Mouse (Mus musculus) embryonic facial prominence, embryonic 15.5 days (tissue): ENCODE data around the gene Olfr948. TPM values are rescaled to one million over a fixed set of nuclear protein-coding genes. Genes with fewer than 3 reads are reported as not detected.

Experiments
- ATAC-seq: fragments of 200-750 bp; cut with Nextera tagmentation; 2 replicates; pipeline ENCODE4 v1.8.0; 2017; ENCODE audit warnings: low read depth, moderate TSS enrichment; ENCODE audit not compliant: insufficient number of reproducible peaks, low FRiP score, low TSS enrichment
- H3K27ac ChIP-seq: fragments of 300-500 bp; sonication (generic); replicated peaks from 2 replicates; pipeline ENCODE4 v1.5.1; 2015; ENCODE audit warnings: mild to moderate bottlenecking, inconsistent platforms
- H3K27me3 ChIP-seq: fragments of 300-500 bp; sonication (generic); 2 replicates; pipeline ENCODE4 v1.6.1; 2015; ENCODE audit warnings: inconsistent platforms
- H3K36me3 ChIP-seq: fragments of 300-500 bp; sonication (generic); 2 replicates; pipeline ENCODE4 v1.6.1; 2015; ENCODE audit warnings: mild to moderate bottlenecking, inconsistent platforms
- H3K4me1 ChIP-seq: fragments of 300-500 bp; sonication (generic); 2 replicates; pipeline ENCODE4 v1.6.1; 2015; ENCODE audit warnings: inconsistent platforms
- H3K4me2 ChIP-seq: fragments of 300-500 bp; sonication (generic); replicated peaks from 2 replicates; pipeline ENCODE4 v1.6.1; 2015; ENCODE audit warnings: mild to moderate bottlenecking, inconsistent platforms
- H3K4me3 ChIP-seq: fragments of 300-500 bp; sonication (generic); replicated peaks from 2 replicates; pipeline ENCODE4 v1.5.1; 2015; ENCODE audit warnings: mild to moderate bottlenecking, inconsistent platforms
- H3K9ac ChIP-seq: fragments of 300-500 bp; sonication (generic); 2 replicates; pipeline ENCODE4 v1.6.1; 2015; ENCODE audit warnings: inconsistent platforms
- H3K9me3 ChIP-seq: fragments of 300-500 bp; sonication (generic); replicated peaks from 2 replicates; pipeline ENCODE4 v1.6.1; 2016; ENCODE audit warnings: inconsistent platforms
- WGBS: fragments of 180-500 bp; shearing (Covaris S2); methylation state at CpG from one replicate; pipeline ENCODE4 v1.1.7; 2015; 5-methylcytosine and 5-hydroxymethylcytosine counted together
- polyA plus RNA-seq: library from polyadenylated mRNA; unstranded; fragments of >200 nt; fragmentation: Nextera tagmentation; extraction: Ambion mirVana; gene quantifications from 2 replicates; pipeline ENCODE4 v1.2.1, GENCODE M21; 2015

Olfr948 gene
- not detected in 2 replicates for polyA plus RNA-seq

DNA sequence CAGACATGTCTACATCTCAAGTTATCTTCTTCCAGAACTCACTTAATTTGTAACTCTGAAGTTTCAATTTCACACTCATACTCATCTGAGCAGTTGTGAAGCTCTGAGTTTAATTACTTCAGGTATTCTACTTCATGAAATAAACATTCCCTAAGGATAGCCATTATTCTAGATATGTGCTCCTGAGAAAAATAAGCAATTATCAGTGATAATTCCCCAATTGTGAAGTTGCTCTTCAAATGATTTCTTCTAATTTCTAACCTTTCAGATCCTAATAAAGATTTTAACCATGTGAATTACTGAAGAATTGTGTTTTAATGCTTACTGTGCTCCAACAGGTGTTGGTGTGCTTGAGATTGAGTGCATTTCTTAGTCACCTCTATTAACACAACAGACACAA, at the start of gene Olfr948:
Olfr948 (minus strand) TSS at position 101 of the 400 bp plus-strand sequence.
- Histone ChIP-seq H3K4me3 (no peak within 1 kb of the TSS), H3K9me3 (no peaks in the 10 kb centered on the region), H3K27ac (no peak within 1 kb of the TSS), H3K4me2 (no peak within 1 kb of the TSS), H3K27me3 (no peaks in the 10 kb centered on the region), H3K4me1 (no peaks in the 10 kb centered on the region), H3K9ac (no peak within 1 kb of the TSS), H3K36me3 (no peaks in the 10 kb centered on the region)
- no peak for ATAC-seq

- H3K9ac ChIP-seq, result no peak overlapping the region
- no peak overlapping the region for H3K4me3 ChIP-seq
- ATAC-seq, result no peak
- H3K4me2 ChIP-seq, result no peak overlapping the region
- no peaks in the 10 kb centered on the region for H3K36me3 ChIP-seq
- no peaks in the 10 kb centered on the region for H3K9me3 ChIP-seq
- H3K4me1 ChIP-seq, result no peaks in the 10 kb centered on the region
- H3K27me3 ChIP-seq, result no peaks in the 10 kb centered on the region
- no peak overlapping the region for H3K27ac ChIP-seq
- WGBS, result 79% methylated on average over 2 of the region's 2 CpGs
Measured at GRCm38 (mm10) chr9:39287136-39287535, 38.7 kb downstream of the Olfr948 start.

GRCm38 (mm10) chr9:39276718-39277117, 49.1 kb downstream of the Olfr948 start, which contains the start of gene Olfr945:
Olfr945 (minus strand) TSS chr9:39276818.
- H3K4me3 ChIP-seq, result no peak within 1 kb of the TSS
- H3K4me1 ChIP-seq, result no peaks in the 10 kb centered on the region
- no peak within 1 kb of the TSS for H3K9ac ChIP-seq
- H3K27ac ChIP-seq, result no peak within 1 kb of the TSS
- no peaks in the 10 kb centered on the region for H3K36me3 ChIP-seq
- ATAC-seq, result no peak
- no peak within 1 kb of the TSS for H3K4me2 ChIP-seq
- no peaks in the 10 kb centered on the region for H3K9me3 ChIP-seq
- no peaks in the 10 kb centered on the region for H3K27me3 ChIP-seq
- 79% methylated on average over 3 of the region's 3 CpGs for WGBS

Other genes starting within 250 kb of the Olfr948 start
- not detected in 2 replicates for gene Olfr938, start 247.2 kb downstream of the Olfr948 start, polyA plus RNA-seq
- gene Olfr27, start 197.9 kb downstream of the Olfr948 start, polyA plus RNA-seq, result not detected in 2 replicates
- not detected in 2 replicates for gene Olfr943, start 159.7 kb downstream of the Olfr948 start, polyA plus RNA-seq
- 0.17 TPM in 1 of 2 replicates, not detected in the other for gene Olfr944, start 124.1 kb downstream of the Olfr948 start, polyA plus RNA-seq
- gene Olfr1537, start 76.1 kb downstream of the Olfr948 start, polyA plus RNA-seq, result 0.05 TPM in 1 of 2 replicates, not detected in the other
- gene Olfr945, start 49.2 kb downstream of the Olfr948 start, polyA plus RNA-seq, result not detected in 2 replicates
- 0.11 TPM in 1 of 2 replicates, not detected in the other for gene Olfr951, start 61.4 kb upstream of the Olfr948 start, polyA plus RNA-seq
- not detected in 2 replicates for gene Olfr952, start 101.1 kb upstream of the Olfr948 start, polyA plus RNA-seq
- not detected in 2 replicates for gene Olfr954, start 130.7 kb upstream of the Olfr948 start, polyA plus RNA-seq
- gene Olfr955, start 145.9 kb upstream of the Olfr948 start, polyA plus RNA-seq, result not detected in 2 replicates
- gene Olfr44, start 167.9 kb upstream of the Olfr948 start, polyA plus RNA-seq, result not detected in 2 replicates
- 0.40 and 0.59 TPM in 2 replicates for gene Olfr957, start 189.8 kb upstream of the Olfr948 start, polyA plus RNA-seq
- gene Olfr958, start 228.0 kb upstream of the Olfr948 start, polyA plus RNA-seq, result 0.04 TPM in 1 of 2 replicates, not detected in the other
- 0.14 and 0.19 TPM in 2 replicates for gene Olfr959, start 249.5 kb upstream of the Olfr948 start, polyA plus RNA-seq